Mouse (Mus musculus): ENCODE results near the gene 1700088E04Rik. TPM values are rescaled to one million over a fixed set of nuclear protein-coding genes. Genes with fewer than 3 reads are reported as not detected.

1700088E04Rik gene
- polyA plus RNA-seq, 1 experiment, result 1.6 TPM

GRCm38 (mm10) chr15:79093083-79093839 lies 47.8 kb downstream of the 1700088E04Rik start:
- TF ChIP-seq CTCF (IDR thresholded peaks at IDR 0.05; ENCODE audit: low read depth, low read length) (no peak; the same call in 1 of the 2 replicates), POLR2A (IDR thresholded peaks at IDR 0.05; ENCODE audit: borderline replicate concordance, low read depth, low read length) (no peak)
- Histone ChIP-seq H3K4me1 (ENCODE audit: control insufficient read depth, insufficient read depth, low read length) (no peaks in the 10 kb centered on the region), H3K4me3 (ENCODE audit: insufficient read depth, low read length) (no peak overlapping the region), H3K27ac (ENCODE audit: insufficient read depth, low read depth, low read length) (no peak overlapping the region)

- no peak overlapping the region for H3K4me3 ChIP-seq (ENCODE audit: insufficient read depth, low read length)
Observed at GRCm38 (mm10) chr15:79092284-79092683, 48.8 kb downstream of the 1700088E04Rik start.

GRCm38 (mm10) chr15:79079567-79079966 lies 61.5 kb downstream of the 1700088E04Rik start:
- H3K4me3 ChIP-seq (ENCODE audit: insufficient read depth, low read length), result no peak overlapping the region
- no peak for TF ChIP-seq POLR2A (IDR thresholded peaks at IDR 0.05; ENCODE audit: borderline replicate concordance, low read depth, low read length)
- TF ChIP-seq CTCF (IDR thresholded peaks at IDR 0.05; ENCODE audit: low read depth, low read length), result no peak

More at GRCm38 (mm10) chr15:79092284-79092683, 48.8 kb downstream of the 1700088E04Rik start:
- TF ChIP-seq CTCF (IDR thresholded peaks at IDR 0.05; ENCODE audit: low read depth, low read length) (no peak), POLR2A (IDR thresholded peaks at IDR 0.05; ENCODE audit: borderline replicate concordance, low read depth, low read length) (no peak)
- no peak overlapping the region for H3K27ac ChIP-seq (ENCODE audit: insufficient read depth, low read depth, low read length)
- no peaks in the 10 kb centered on the region for H3K4me1 ChIP-seq (ENCODE audit: control insufficient read depth, insufficient read depth, low read length)

More at GRCm38 (mm10) chr15:79079567-79079966, 61.5 kb downstream of the 1700088E04Rik start:
- Histone ChIP-seq H3K27ac (ENCODE audit: insufficient read depth, low read depth, low read length) (no peak overlapping the region), H3K4me1 (ENCODE audit: control insufficient read depth, insufficient read depth, low read length) (peaks cover 2% of the 10 kb centered on the region; the same call in 1 of the 2 replicates)

Other genes starting within 250 kb of the 1700088E04Rik start
- not detected in 2 replicates for gene Gm49510, start 241.6 kb downstream of the 1700088E04Rik start, polyA plus RNA-seq (2012; ENCODE audit: insufficient read depth, insufficient read length, missing spikeins)
- gene Sh3bp1, start 241.5 kb downstream of the 1700088E04Rik start, polyA plus RNA-seq (2012; ENCODE audit: insufficient read depth, insufficient read length, missing spikeins), result 158 and 180 TPM in 2 replicates
- gene Pdxp, start 227.3 kb downstream of the 1700088E04Rik start, polyA plus RNA-seq (2012; ENCODE audit: insufficient read depth, insufficient read length, missing spikeins), result 1.7 and 2.3 TPM in 2 replicates
- gene Lgals1, start 214.5 kb downstream of the 1700088E04Rik start, polyA plus RNA-seq (2012; ENCODE audit: insufficient read depth, insufficient read length, missing spikeins), result 1,085 and 1,245 TPM in 2 replicates
- gene Nol12, start 206.3 kb downstream of the 1700088E04Rik start, polyA plus RNA-seq (2012; ENCODE audit: insufficient read depth, insufficient read length, missing spikeins), result 25.7 and 28.1 TPM in 2 replicates
- 28.7 and 33.2 TPM in 2 replicates for gene Triobp, start 193.5 kb downstream of the 1700088E04Rik start, polyA plus RNA-seq (2012; ENCODE audit: insufficient read depth, insufficient read length, missing spikeins)
- gene H1f0, start 112.8 kb downstream of the 1700088E04Rik start, polyA plus RNA-seq (2012; ENCODE audit: insufficient read depth, insufficient read length, missing spikeins), result 87.7 and 88.8 TPM in 2 replicates
- gene Galr3, start 99.4 kb downstream of the 1700088E04Rik start, polyA plus RNA-seq (2012; ENCODE audit: insufficient read depth, insufficient read length, missing spikeins), result not detected in 2 replicates
- gene Ankrd54, start 78.4 kb downstream of the 1700088E04Rik start, polyA plus RNA-seq (2012; ENCODE audit: insufficient read depth, insufficient read length, missing spikeins), result 14.0 TPM in 2 replicates
- gene Eif3l, start 66.1 kb downstream of the 1700088E04Rik start, polyA plus RNA-seq (2012; ENCODE audit: insufficient read depth, insufficient read length, missing spikeins), result 99.4 and 114 TPM in 2 replicates
- gene Micall1, start 32.4 kb downstream of the 1700088E04Rik start, polyA plus RNA-seq (2012; ENCODE audit: insufficient read depth, insufficient read length, missing spikeins), result 16.2 and 16.3 TPM in 2 replicates
- gene Polr2f, start 244 bp downstream of the 1700088E04Rik start, polyA plus RNA-seq (2012; ENCODE audit: insufficient read depth, insufficient read length, missing spikeins), result 107 and 110 TPM in 2 replicates
- not detected in 2 replicates for gene Sox10, start 24.0 kb upstream of the 1700088E04Rik start, polyA plus RNA-seq (2012; ENCODE audit: insufficient read depth, insufficient read length, missing spikeins)
- gene Pick1, start 87.9 kb upstream of the 1700088E04Rik start, polyA plus RNA-seq (2012; ENCODE audit: insufficient read depth, insufficient read length, missing spikeins), result 11.4 and 13.0 TPM in 2 replicates
- gene Gm49486, start 88.1 kb upstream of the 1700088E04Rik start, polyA plus RNA-seq (2012; ENCODE audit: insufficient read depth, insufficient read length, missing spikeins), result not detected in 2 replicates
- gene Slc16a8, start 113.5 kb upstream of the 1700088E04Rik start, polyA plus RNA-seq (2012; ENCODE audit: insufficient read depth, insufficient read length, missing spikeins), result not detected in 2 replicates
- gene Baiap2l2, start 144.3 kb upstream of the 1700088E04Rik start, polyA plus RNA-seq (2012; ENCODE audit: insufficient read depth, insufficient read length, missing spikeins), result not detected in 2 replicates
- gene Pla2g6, start 187.1 kb upstream of the 1700088E04Rik start, polyA plus RNA-seq (2012; ENCODE audit: insufficient read depth, insufficient read length, missing spikeins), result 4.5 and 5.5 TPM in 2 replicates
- 0.90 and 1.5 TPM in 2 replicates for gene Maff, start 205.4 kb upstream of the 1700088E04Rik start, polyA plus RNA-seq (2012; ENCODE audit: insufficient read depth, insufficient read length, missing spikeins)

All from bone marrow macrophage, adult 2 months (primary cell).